16 mouse cellular contexts compared by ENCODE assay signal in the genomic region with DNA sequence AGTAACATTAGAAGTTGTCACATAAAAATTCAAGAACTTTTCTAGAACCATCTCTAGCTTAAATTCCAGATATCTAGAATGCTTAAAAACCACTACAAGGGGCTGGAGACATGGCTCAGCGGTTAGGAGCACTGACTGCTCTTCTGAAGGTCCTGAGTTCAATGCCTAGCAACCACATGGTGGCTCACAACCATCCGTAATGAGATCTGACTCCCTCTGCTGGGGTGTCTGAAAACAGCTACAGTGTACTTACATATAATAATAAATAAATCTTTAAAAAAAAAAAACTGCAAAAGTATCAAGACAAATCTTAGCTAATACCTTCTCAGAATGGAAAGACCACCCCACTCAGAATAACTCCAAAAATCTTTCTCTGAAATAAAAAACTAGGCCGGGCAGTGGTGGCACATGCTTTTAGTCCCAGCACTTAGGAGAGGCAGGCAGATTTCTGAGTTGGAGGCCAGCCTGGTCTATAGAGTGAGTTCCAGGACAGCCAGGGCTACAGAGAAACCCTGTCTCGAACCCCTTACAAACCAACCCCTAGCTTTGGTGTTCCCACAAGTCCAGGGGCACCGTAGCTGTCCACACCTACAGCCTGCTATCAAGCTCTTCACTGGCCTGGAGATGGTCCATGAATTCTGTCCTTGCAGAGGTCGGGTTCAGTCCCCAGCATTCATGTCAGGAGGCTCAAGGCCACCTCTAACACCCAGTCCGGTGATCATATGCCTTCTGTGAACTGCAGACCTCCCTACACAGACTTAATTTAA. TPM values are rescaled to one million over a fixed set of nuclear protein-coding genes. Genes with fewer than 3 reads are reported as not detected.
DNase-seq lines count a peak whose midpoint lies in the region; ATAC-seq and TF ChIP-seq lines count a peak whose summit lies in the region.
"Had no signal": no experiment of that assay in that cellular context is flagged by ENCODE, and none has a peak within 500 bp of the region (broad histone marks: within the 10 kb centered on the region; RNA-seq: fewer than 3 reads in every experiment).

No protein-coding gene starts in this region.

- TF ChIP-seq CTCF in hindbrain, postnatal 0 days (IDR thresholded peaks at IDR 0.05; ENCODE audit: low read depth) = peak; percentile 21; the same call in 1 of the 2 replicates
- peak; percentile 27 for TF ChIP-seq CTCF in lung, embryonic 14.5 days (IDR thresholded peaks at IDR 0.05; ENCODE audit: low read depth)
- peak in 1 of 2 experiments; percentile 41; a peak in 2 of 4 replicates for TF ChIP-seq CTCF in CH12.LX (conservative IDR thresholded peaks at IDR 0.05 in 1 of 2, IDR thresholded peaks at IDR 0.05 in 1 of 2; ENCODE audit: low read depth in 2 of 2, low read length in 2 of 2)

- H3K79me2 ChIP-seq in CH12.LX (replicated peaks; ENCODE audit: control insufficient read depth, extremely low read depth, insufficient read depth, poor library complexity, severe bottlenecking) = peaks cover 20% of the 10 kb centered on the region

- WGBS in hindbrain, postnatal 0 days = 73% methylated on average over 7 of the region's 7 CpGs
- 87% methylated on average over 7 of the region's 7 CpGs for WGBS in hindbrain, embryonic 12.5 days
- 75% methylated on average over 7 of the region's 7 CpGs for WGBS in lung, embryonic 14.5 days

- H3K9ac ChIP-seq in hindbrain, postnatal 0 days (replicated peaks; ENCODE audit: low read length) = no peak overlapping the region
- H3K9ac ChIP-seq in hindbrain, embryonic 12.5 days = no peak overlapping the region
- H3K9ac ChIP-seq in lung, embryonic 14.5 days = no peak overlapping the region
- H3K9ac ChIP-seq in CH12.LX (ENCODE audit: insufficient read depth, low read depth) = no peak overlapping the region
- H3K9ac ChIP-seq: heart, embryonic 12.5 days; hindbrain, embryonic 15.5 days; liver, embryonic 15.5 days had no signal

- ATAC-seq in hindbrain, postnatal 0 days = no peak
- ATAC-seq in hindbrain, embryonic 12.5 days (ENCODE audit: low FRiP score) = no peak
- no peak for ATAC-seq in lung, embryonic 14.5 days (ENCODE audit: insufficient read depth)

- no peak overlapping the region for H3K4me3 ChIP-seq in hindbrain, postnatal 0 days (ENCODE audit: low read length)
- no peak overlapping the region for H3K4me3 ChIP-seq in hindbrain, embryonic 12.5 days
- no peak overlapping the region for H3K4me3 ChIP-seq in lung, embryonic 14.5 days (ENCODE audit: low read depth, low read length)
- H3K4me3 ChIP-seq in CH12.LX (replicated peaks in 1 of 3; ENCODE audit: low read depth in 2 of 3, low read length in 2 of 3, poor library complexity in 1 of 3) = no peak overlapping the region
- H3K4me3 ChIP-seq: heart, embryonic 12.5 days; hindbrain, embryonic 15.5 days; liver, embryonic 15.5 days had no signal

- no peak for TF ChIP-seq EP300 in CH12.LX (IDR thresholded peaks at IDR 0.05; ENCODE audit: low read length)

- H3K4me1 ChIP-seq in hindbrain, postnatal 0 days (ENCODE audit: insufficient read depth, low read length) = no peaks in the 10 kb centered on the region
- H3K4me1 ChIP-seq in hindbrain, embryonic 12.5 days = peaks cover 9% of the 10 kb centered on the region
- no peaks in the 10 kb centered on the region for H3K4me1 ChIP-seq in lung, embryonic 14.5 days (ENCODE audit: insufficient read depth)
- H3K4me1 ChIP-seq in CH12.LX (ENCODE audit: control insufficient read depth in 1 of 2, insufficient read depth in 2 of 2) = peaks cover 13 to 40% of the 10 kb centered on the region in 2 experiments

- no peak overlapping the region for H3K27ac ChIP-seq in hindbrain, postnatal 0 days
- H3K27ac ChIP-seq in hindbrain, embryonic 12.5 days = no peak overlapping the region
- H3K27ac ChIP-seq in lung, embryonic 14.5 days (ENCODE audit: low read depth) = no peak overlapping the region
- H3K27ac ChIP-seq in CH12.LX (ENCODE audit: insufficient read depth, low read depth) = no peak overlapping the region
- H3K27ac ChIP-seq: hindbrain, embryonic 15.5 days; liver, embryonic 15.5 days had no signal

- H3K27me3 ChIP-seq in hindbrain, postnatal 0 days (ENCODE audit: insufficient read depth, low read length) = no peaks in the 10 kb centered on the region
- no peaks in the 10 kb centered on the region for H3K27me3 ChIP-seq in hindbrain, embryonic 12.5 days
- H3K27me3 ChIP-seq in lung, embryonic 14.5 days (ENCODE audit: insufficient read depth, low read length) = no peaks in the 10 kb centered on the region
- no peaks in the 10 kb centered on the region for H3K27me3 ChIP-seq in CH12.LX (replicated peaks)
- H3K27me3 ChIP-seq: heart, embryonic 12.5 days; hindbrain, embryonic 15.5 days; liver, embryonic 15.5 days had no signal

- DNase-seq in hindbrain, postnatal 0 days (ENCODE audit: low spot score) = no peak
- no peak for DNase-seq in lung, embryonic 14.5 days
- no peak for DNase-seq in lung, postnatal 25 days (ENCODE audit: low spot score)
- no peak for DNase-seq in CH12.LX (ENCODE audit: extremely low read depth)
- DNase-seq in induced T-regulatory cell, adult 2 months (ENCODE audit: low read depth) = peak; percentile 26
- DNase-seq in gastrocnemius, postnatal 10 days = no peak
- no peak for DNase-seq in kidney, adult 18-20 months
- DNase-seq: cerebellum, postnatal 14 days; gastrocnemius, postnatal 36 days; midbrain, embryonic 14.5 days; right cerebral cortex, postnatal 14 days; thymus, postnatal 25 days had no signal

- dilution Hi-C loops in CH12.LX (cut with MboI; ENCODE audit: extremely low pct_ligation_motif_present, extremely low pct_unique_long_range_greater_than_20kb, low sequenced_read_pairs) = no loop called here

- no peak for TF ChIP-seq RAD21 in CH12.LX (IDR thresholded peaks at IDR 0.05; ENCODE audit: low read depth, low read length)

- H3K9me3 ChIP-seq in hindbrain, postnatal 0 days (ENCODE audit: low read length) = no peaks in the 10 kb centered on the region
- H3K9me3 ChIP-seq in hindbrain, embryonic 12.5 days (replicated peaks) = no peaks in the 10 kb centered on the region
- no peaks in the 10 kb centered on the region for H3K9me3 ChIP-seq in lung, embryonic 14.5 days (ENCODE audit: low read depth, low read length)
- no peaks in the 10 kb centered on the region for H3K9me3 ChIP-seq in CH12.LX (replicated peaks; ENCODE audit: low read length)
- H3K9me3 ChIP-seq: heart, embryonic 12.5 days; hindbrain, embryonic 15.5 days; liver, embryonic 15.5 days had no signal

- peaks cover 39% of the 10 kb centered on the region for H3K36me3 ChIP-seq in hindbrain, postnatal 0 days (ENCODE audit: insufficient read depth, low read length)
- H3K36me3 ChIP-seq in hindbrain, embryonic 12.5 days = peaks cover 74% of the 10 kb centered on the region
- peaks cover 65% of the 10 kb centered on the region for H3K36me3 ChIP-seq in lung, embryonic 14.5 days (ENCODE audit: insufficient read depth)
- peaks cover 52 to 79% of the 10 kb centered on the region in 2 experiments for H3K36me3 ChIP-seq in CH12.LX (replicated peaks in 1 of 2; ENCODE audit: control insufficient read depth in 1 of 2, insufficient read depth in 1 of 2, low read length in 1 of 2)

- no peak overlapping the region for H3K4me2 ChIP-seq in hindbrain, postnatal 0 days (ENCODE audit: low read depth, low read length)
- H3K4me2 ChIP-seq in hindbrain, embryonic 12.5 days (replicated peaks) = no peak overlapping the region
- H3K4me2 ChIP-seq in lung, embryonic 14.5 days = no peak overlapping the region
- no peak overlapping the region for H3K4me2 ChIP-seq in CH12.LX (ENCODE audit: insufficient read depth, low read depth, poor library complexity, severe bottlenecking)
- H3K4me2 ChIP-seq: heart, embryonic 12.5 days; hindbrain, embryonic 15.5 days; liver, embryonic 15.5 days had no signal

- TF ChIP-seq POLR2A in CH12.LX (IDR thresholded peaks at IDR 0.05; ENCODE audit: low read depth, low read length) = no peak

- in situ Hi-C loops in CH12.LX (cut with MboI; ENCODE audit: low pct_ligation_motif_present, low pct_unique_long_range_greater_than_20kb, low sequenced_read_pairs) = loop anchor here (10.0 to 25.0 kb wide), 2 partner anchors 150 to 283 kb away; no protein-coding TSS in a partner anchor

TF ChIP-seq in CH12.LX, 34 proteins besides CTCF, POLR2A, EP300 and RAD21:
- peak; percentile 63; the same call in 1 of the 2 replicates for TF ChIP-seq POLR2AphosphoS2 (IDR thresholded peaks at IDR 0.05; ENCODE audit: low read depth, low read length)
- no peak for TF ChIP-seq MAFK (IDR thresholded peaks at IDR 0.05; ENCODE audit: insufficient replicate concordance, low read length)
- TF ChIP-seq MYC (IDR thresholded peaks at IDR 0.05; ENCODE audit: low read depth, low read length) = peak; percentile 43; the same call in 1 of the 2 replicates

RNA-seq across cellular contexts. Expression of a gene that starts 20.9 kb away (rescaled TPM):
- 134 and 169 TPM in 2 replicates for total RNA-seq in hindbrain, postnatal 0 days (2014; rRNA removed)
- 521 and 663 TPM in 2 replicates for polyA plus RNA-seq in hindbrain, postnatal 0 days (2015; fragmentation: Nextera tagmentation; extraction: Ambion mirVana)
- polyA plus RNA-seq in hindbrain, embryonic 12.5 days (2016; fragmentation: Nextera tagmentation; extraction: Ambion mirVana) = 156 and 161 TPM in 2 replicates
- 0.96 and 1.7 TPM in 2 replicates for polyA plus RNA-seq in lung, embryonic 14.5 days (2014; fragmentation: Nextera tagmentation; extraction: Ambion mirVana)
- total RNA-seq in CH12.LX (2012; rRNA removed) (0.04 TPM in 2 replicates), CH12.LX (2014; rRNA removed) (not detected in 2 replicates)
- 0.11 and 0.13 TPM in 2 replicates for polyA plus RNA-seq in CH12.LX (2012; ENCODE audit: insufficient read length, low read depth)
- total RNA-seq in gastrocnemius, postnatal 10 days (2021) = 1 to 10 TPM in 1 of 2 experiments, under 1 TPM in 1; 0.68 to 1.1 TPM

RNA-seq across cellular contexts. Expression of a gene that starts 48.2 kb away (rescaled TPM):
- total RNA-seq in hindbrain, postnatal 0 days (2014; rRNA removed) = 6.0 and 10.4 TPM in 2 replicates
- 10.3 and 13.2 TPM in 2 replicates for polyA plus RNA-seq in hindbrain, postnatal 0 days (2015; fragmentation: Nextera tagmentation; extraction: Ambion mirVana)
- 3.9 and 5.0 TPM in 2 replicates for polyA plus RNA-seq in hindbrain, embryonic 12.5 days (2016; fragmentation: Nextera tagmentation; extraction: Ambion mirVana)
- polyA plus RNA-seq in lung, embryonic 14.5 days (2014; fragmentation: Nextera tagmentation; extraction: Ambion mirVana) = 8.3 and 9.9 TPM in 2 replicates
- total RNA-seq in CH12.LX (2012; rRNA removed) (0.04 TPM in 1 of 2 replicates, not detected in the other), CH12.LX (2014; rRNA removed) (0.30 TPM in 1 of 2 replicates, not detected in the other)
- 0.27 TPM in 1 of 2 replicates, not detected in the other for polyA plus RNA-seq in CH12.LX (2012; ENCODE audit: insufficient read length, low read depth)
- total RNA-seq in gastrocnemius, postnatal 10 days (2021) = 10 to 100 TPM; 10.8 to 11.1 TPM

RNA-seq across cellular contexts. Expression of a gene that starts 55.1 kb away (rescaled TPM):
- 44.9 and 66.1 TPM in 2 replicates for total RNA-seq in hindbrain, postnatal 0 days (2014; rRNA removed)
- 16.3 and 17.8 TPM in 2 replicates for polyA plus RNA-seq in hindbrain, postnatal 0 days (2015; fragmentation: Nextera tagmentation; extraction: Ambion mirVana)
- polyA plus RNA-seq in hindbrain, embryonic 12.5 days (2016; fragmentation: Nextera tagmentation; extraction: Ambion mirVana) = 24.3 and 24.4 TPM in 2 replicates
- polyA plus RNA-seq in lung, embryonic 14.5 days (2014; fragmentation: Nextera tagmentation; extraction: Ambion mirVana) = 19.7 and 22.1 TPM in 2 replicates
- total RNA-seq in CH12.LX (2012; rRNA removed) (11.9 and 12.9 TPM in 2 replicates), CH12.LX (2014; rRNA removed) (10.7 and 11.4 TPM in 2 replicates)
- polyA plus RNA-seq in CH12.LX (2012; ENCODE audit: insufficient read length, low read depth) = 13.6 and 18.4 TPM in 2 replicates
- 10 to 100 TPM; 19.1 to 26.0 TPM for total RNA-seq in gastrocnemius, postnatal 10 days (2021)

Comparison
In these comparisons a context has a peak if more than half of its experiments do, and no peak if none do; other contexts are left out.
1. RNA of a gene that starts 20.9 kb away (polyA plus RNA-seq): 521 to 663 TPM in hindbrain, postnatal 0 days and 156 to 161 TPM in hindbrain, embryonic 12.5 days; 0.96 to 1.7 TPM in lung, embryonic 14.5 days and 0.11 to 0.13 TPM in CH12.LX; every median in the first group is over 10 times any median in the second.